Mouse (Mus musculus) heart, embryonic 14.5 days (tissue): ENCODE data around the gene Coq8a. TPM values are rescaled to one million over a fixed set of nuclear protein-coding genes. Genes with fewer than 3 reads are reported as not detected.
A peak's percentile ranks its signal among the peaks of the same experiment; 100 is the strongest.

ENCODE experiments used
- ATAC-seq: fragments of 200-750 bp; cut with Nextera tagmentation; 2 replicates; pipeline ENCODE4 v1.8.0; 2017; ENCODE audit warnings: low read depth, moderate TSS enrichment; ENCODE audit not compliant: insufficient number of reproducible peaks, insufficient read depth, low FRiP score
- H3K27ac ChIP-seq, 2 experiments: fragments of 200-500 bp in 1 of 2; fragments of 300-500 bp in 1 of 2; sonication (generic) in 1 of 2; replicated peaks in 1 of 2; 2 replicates each; pipeline ENCODE4 v1.5.1; 2012 to 2014; ENCODE audit warnings: low read depth in 2 of 2, low read length in 2 of 2, control low read depth in 1 of 2, mild to moderate bottlenecking in 1 of 2, mixed read lengths in 1 of 2; ENCODE audit not compliant: control insufficient read depth in 1 of 2, insufficient read depth in 1 of 2
- H3K27me3 ChIP-seq: fragments of 300-500 bp; sonication (generic); 2 replicates; pipeline ENCODE4 v1.6.1; 2014; ENCODE audit warnings: mild to moderate bottlenecking, low read length, control low read depth; ENCODE audit not compliant: control insufficient read depth, insufficient read depth
- H3K36me3 ChIP-seq: fragments of 300-500 bp; sonication (generic); 2 replicates; pipeline ENCODE4 v1.6.1; 2014; ENCODE audit warnings: mild to moderate bottlenecking, control low read depth, low read length, mixed read lengths; ENCODE audit not compliant: control insufficient read depth, insufficient read depth
- H3K4me1 ChIP-seq, 2 experiments: fragments of 200-500 bp in 1 of 2; fragments of 300-500 bp in 1 of 2; sonication (generic) in 1 of 2; 2 replicates each; pipeline ENCODE4 v1.6.1; 2012 to 2014; ENCODE audit warnings: low read length in 2 of 2, control low read depth in 1 of 2, mixed read lengths in 1 of 2; ENCODE audit not compliant: control insufficient read depth in 2 of 2, insufficient read depth in 2 of 2
- H3K4me2 ChIP-seq: fragments of 300-500 bp; sonication (generic); 2 replicates; pipeline ENCODE4 v1.6.1; 2014; ENCODE audit warnings: mild to moderate bottlenecking, low read length
- H3K4me3 ChIP-seq, 2 experiments: fragments of 200-500 bp in 1 of 2; fragments of 300-500 bp in 1 of 2; sonication (generic) in 1 of 2; 2 replicates each; pipeline ENCODE4 v1.5.1; 2012 to 2014; ENCODE audit warnings: low read length in 2 of 2, mild to moderate bottlenecking in 2 of 2, control low read depth in 1 of 2, low read depth in 1 of 2, moderate library complexity in 1 of 2; ENCODE audit not compliant: control insufficient read depth in 1 of 2, insufficient read depth in 1 of 2
- H3K9ac ChIP-seq: fragments of 300-500 bp; sonication (generic); 2 replicates; pipeline ENCODE4 v1.6.1; 2014; ENCODE audit warnings: mild to moderate bottlenecking, low read length
- H3K9me3 ChIP-seq: fragments of 300-500 bp; sonication (generic); 2 replicates; pipeline ENCODE4 v1.6.1; 2016; ENCODE audit warnings: low read length, control low read depth; ENCODE audit not compliant: control insufficient read depth
- WGBS: fragments of 180-500 bp; shearing (Covaris S2); extraction: QIAGEN DNeasy Blood & Tissue Kit; methylation state at CpG from one replicate; pipeline ENCODE4 v1.1.7; 2014; 5-methylcytosine and 5-hydroxymethylcytosine counted together
- polyA plus RNA-seq: library from polyadenylated mRNA; unstranded; fragments of >200 nt; fragmentation: Nextera tagmentation; extraction: Ambion mirVana; gene quantifications from 2 replicates; pipeline ENCODE4 v1.2.1, GENCODE M21; 2014

Coq8a gene
- 51.2 and 58.8 TPM in 2 replicates for polyA plus RNA-seq

DNA sequence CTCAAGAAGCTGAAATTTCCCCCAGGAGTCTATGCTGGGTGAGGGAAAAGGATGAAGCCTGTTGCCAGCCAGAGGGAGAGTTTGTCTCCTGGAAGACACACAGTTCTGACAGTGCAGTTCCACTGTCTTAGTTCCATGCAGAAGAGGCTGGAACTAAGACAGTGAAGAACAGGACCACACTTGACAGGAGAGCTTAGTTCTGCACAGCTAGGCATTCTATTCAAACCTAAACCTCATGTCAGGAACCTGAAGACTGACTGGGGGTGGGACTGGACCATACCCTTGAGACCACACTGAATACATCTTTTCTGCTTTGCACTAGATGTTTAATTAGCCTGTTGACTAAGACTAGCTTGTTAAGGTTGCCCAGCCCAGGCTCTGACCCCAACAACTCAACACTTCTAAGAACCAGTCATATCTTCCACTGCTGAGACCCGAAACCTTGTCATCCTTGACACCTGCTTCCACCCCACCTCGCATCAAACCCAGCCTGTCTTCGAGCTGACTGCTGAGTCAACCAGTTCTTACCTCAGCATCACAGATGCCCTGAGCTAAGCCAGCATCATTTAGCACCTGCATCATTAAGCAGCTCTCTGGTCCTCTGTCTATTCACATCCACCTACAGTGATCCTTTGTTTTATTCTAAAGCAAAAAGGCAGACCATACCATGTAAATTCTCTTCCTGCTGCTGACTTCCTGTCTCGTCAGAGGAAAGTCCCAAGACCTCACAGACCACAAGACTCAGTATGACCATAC lies at the start of gene Coq8a:
TSS of gene Coq8a (minus strand) at position 644 of the 756 bp plus-strand sequence.
- no peaks in the 10 kb centered on the region for H3K27me3 ChIP-seq
- H3K4me2 ChIP-seq, result no peak within 1 kb of the TSS
- peaks cover 0 to 8% of the 10 kb centered on the region in 2 experiments; a peak in 3 of 4 replicates for H3K4me1 ChIP-seq
- peaks cover under 1% of the 10 kb centered on the region; the same call in 1 of the 2 replicates for H3K9me3 ChIP-seq
- H3K4me3 ChIP-seq, result no peak within 1 kb of the TSS
- ATAC-seq, result no peak
- H3K36me3 ChIP-seq, result no peaks in the 10 kb centered on the region
- no peak within 1 kb of the TSS for H3K27ac ChIP-seq
- H3K9ac ChIP-seq, result no peak within 1 kb of the TSS
- 54% methylated on average over 4 of the region's 4 CpGs for WGBS

DNA sequence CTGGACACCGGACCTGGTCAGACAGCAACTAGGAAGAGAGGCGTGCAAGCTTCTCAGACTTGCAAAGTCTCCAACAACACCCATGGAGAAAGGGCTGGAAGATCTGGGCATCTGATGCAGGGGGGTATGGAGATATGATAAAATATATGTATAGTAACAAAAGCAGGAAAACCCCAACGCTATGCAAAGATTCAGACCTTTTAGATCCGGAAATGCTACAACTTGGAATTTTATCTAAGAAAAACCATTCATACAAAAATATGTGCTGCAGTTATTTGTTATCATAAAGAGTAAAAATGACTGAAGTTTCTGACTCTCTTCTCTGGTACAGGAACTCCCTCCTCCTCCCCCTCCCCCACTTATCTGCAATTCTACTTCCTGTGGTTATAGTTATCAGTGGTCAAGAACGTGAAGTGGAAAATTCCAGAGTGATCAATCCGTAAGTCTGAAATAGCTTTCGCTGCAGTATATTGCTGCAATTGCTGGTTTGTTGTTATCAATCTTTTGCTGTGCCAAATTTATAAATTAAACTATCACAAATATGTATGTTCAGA lies 49.3 kb upstream of the Coq8a start:
- Histone ChIP-seq H3K9me3 (no peaks in the 10 kb centered on the region), H3K27ac (0 out of 4 replicates have a peak overlapping the region, but pooled peaks of 1 of the 2 experiments have one; percentile 0), H3K27me3 (no peaks in the 10 kb centered on the region), H3K4me3 (no peak overlapping the region), H3K4me2 (peak overlapping the region; percentile 1; the same call in 1 of the 2 replicates), H3K9ac (no peak overlapping the region), H3K4me1 (peaks cover 29 to 48% of the 10 kb centered on the region in 2 experiments), H3K36me3 (no peaks in the 10 kb centered on the region)
- 44% methylated on average over 7 of the region's 7 CpGs for WGBS
- no peak for ATAC-seq

- H3K27ac ChIP-seq, result 0 out of 4 replicates have a peak overlapping the region, but pooled peaks of 1 of the 2 experiments have one; percentile 0
- ATAC-seq, result no peak
- H3K36me3 ChIP-seq, result no peaks in the 10 kb centered on the region
- H3K4me2 ChIP-seq, result no peak overlapping the region
- H3K9me3 ChIP-seq, result no peaks in the 10 kb centered on the region
- no peak overlapping the region for H3K4me3 ChIP-seq
- no peaks in the 10 kb centered on the region for H3K27me3 ChIP-seq
- WGBS, result 24% methylated on average over 7 of the region's 7 CpGs
- peaks cover 29 to 48% of the 10 kb centered on the region in 2 experiments for H3K4me1 ChIP-seq
- H3K9ac ChIP-seq, result no peak overlapping the region
These were observed 48.5 kb upstream of the Coq8a start for GRCm38 (mm10) chr1:180247901-180248300.

- Histone ChIP-seq H3K36me3 (no peaks in the 10 kb centered on the region), H3K9ac (no peak overlapping the region), H3K27me3 (no peaks in the 10 kb centered on the region), H3K4me3 (no peak overlapping the region), H3K4me1 (peaks cover 26 to 45% of the 10 kb centered on the region in 2 experiments), H3K9me3 (no peaks in the 10 kb centered on the region), H3K27ac (no peak overlapping the region), H3K4me2 (no peak overlapping the region)
- WGBS, result 56% methylated on average over 13 of the region's 13 CpGs
- no peak for ATAC-seq
These were observed 46.5 kb upstream of the Coq8a start for GRCm38 (mm10) chr1:180245741-180246507.

DNA sequence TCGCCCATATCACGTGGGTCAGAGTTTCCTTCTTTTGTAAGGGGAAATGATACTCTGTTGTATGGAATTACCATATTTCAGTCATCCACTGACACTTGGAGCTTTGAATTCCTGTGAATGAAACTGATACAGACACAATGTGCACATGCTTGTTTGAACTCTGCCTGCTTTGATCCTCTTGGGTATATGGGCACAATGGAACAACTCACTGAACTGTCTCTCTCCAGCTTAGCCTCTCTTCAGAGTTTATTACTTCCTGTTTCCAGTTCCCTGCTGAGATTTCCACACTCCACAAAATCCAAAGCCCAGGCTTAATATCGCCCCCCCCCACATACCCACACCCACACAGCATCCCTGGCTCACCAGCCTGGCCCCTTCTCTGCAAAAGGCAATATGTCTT lies 32.3 kb upstream of the Coq8a start:
- Histone ChIP-seq H3K4me2 (no peak overlapping the region), H3K27ac (no peak overlapping the region), H3K4me1 (peaks cover 0 to 1% of the 10 kb centered on the region in 2 experiments; a peak in 2 of 4 replicates), H3K9ac (no peak overlapping the region), H3K36me3 (peaks cover 6% of the 10 kb centered on the region; the same call in 1 of the 2 replicates), H3K4me3 (no peak overlapping the region), H3K27me3 (no peaks in the 10 kb centered on the region), H3K9me3 (0 out of 2 replicates have a peak, but pooled peaks cover 3% of the 10 kb centered on the region)
- no peak for ATAC-seq
- WGBS, result 50% methylated on average over 3 of the region's 3 CpGs

- 24% methylated on average over 2 of the region's 2 CpGs for WGBS
- H3K27ac ChIP-seq, result no peak overlapping the region
These were observed 31.2 kb upstream of the Coq8a start for GRCm38 (mm10) chr1:180230580-180230979.

DNA sequence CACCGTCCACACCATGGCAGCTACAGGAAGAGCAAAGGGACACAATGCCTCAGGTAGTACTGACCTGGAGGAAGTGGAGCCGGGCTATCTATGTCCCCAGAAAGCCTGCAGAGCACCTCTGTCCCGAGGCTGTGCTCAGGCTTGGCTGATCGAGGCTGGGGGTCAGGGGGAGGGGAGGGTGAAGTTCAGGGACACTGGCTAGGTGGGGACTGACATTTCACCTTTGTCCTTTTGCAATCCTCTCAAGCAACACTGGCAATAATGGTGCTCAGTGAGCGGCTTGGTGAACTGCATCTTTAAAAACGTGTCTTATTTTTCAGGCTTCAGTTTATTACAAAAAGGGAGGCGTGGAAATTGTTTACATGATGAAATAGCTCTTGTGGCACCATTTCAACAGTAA lies 30.5 kb upstream of the Coq8a start:
- Histone ChIP-seq H3K9me3 (0 out of 2 replicates have a peak, but pooled peaks cover 3% of the 10 kb centered on the region), H3K4me2 (no peak overlapping the region), H3K27me3 (no peaks in the 10 kb centered on the region), H3K4me3 (no peak overlapping the region), H3K9ac (no peak overlapping the region), H3K27ac (no peak overlapping the region), H3K36me3 (peaks cover 6% of the 10 kb centered on the region; the same call in 1 of the 2 replicates), H3K4me1 (peaks cover 6 to 11% of the 10 kb centered on the region in 2 experiments; a peak in 3 of 4 replicates)
- ATAC-seq, result no peak
- 82% methylated on average over 7 of the region's 7 CpGs for WGBS

More at GRCm38 (mm10) chr1:180230580-180230979, 31.2 kb upstream of the Coq8a start:
- Histone ChIP-seq H3K36me3 (peaks cover 6% of the 10 kb centered on the region; the same call in 1 of the 2 replicates), H3K9ac (no peak overlapping the region), H3K27me3 (no peaks in the 10 kb centered on the region), H3K4me1 (peaks cover 4 to 9% of the 10 kb centered on the region in 2 experiments; a peak in 3 of 4 replicates), H3K4me3 (no peak overlapping the region), H3K4me2 (no peak overlapping the region), H3K9me3 (0 out of 2 replicates have a peak, but pooled peaks cover 3% of the 10 kb centered on the region)
- no peak for ATAC-seq
